Mouse (Mus musculus) forebrain, embryonic 15.5 days (tissue): ENCODE data around the gene Tgfb1. TPM values are rescaled to one million over a fixed set of nuclear protein-coding genes. Genes with fewer than 3 reads are reported as not detected.

Source experiments
- ATAC-seq: fragments of 200-750 bp; cut with Nextera tagmentation; replicated peaks from 2 replicates; pipeline ENCODE4 v1.8.0; 2017; ENCODE audit warnings: mild to moderate bottlenecking, moderate TSS enrichment, moderate library complexity
- H3K27ac ChIP-seq: fragments of 300-500 bp; sonication (generic); replicated peaks from 2 replicates; pipeline ENCODE4 v1.5.1; 2015; ENCODE audit warnings: mild to moderate bottlenecking, inconsistent platforms
- H3K27me3 ChIP-seq: fragments of 300-500 bp; sonication (generic); 2 replicates; pipeline ENCODE4 v1.6.1; 2015; ENCODE audit warnings: inconsistent platforms
- H3K36me3 ChIP-seq: fragments of 300-500 bp; sonication (generic); 2 replicates; pipeline ENCODE4 v1.6.1; 2015; ENCODE audit warnings: mild to moderate bottlenecking, inconsistent platforms
- H3K4me1 ChIP-seq: fragments of 300-500 bp; sonication (generic); 2 replicates; pipeline ENCODE4 v1.6.1; 2015; ENCODE audit warnings: inconsistent platforms
- H3K4me2 ChIP-seq: fragments of 300-500 bp; sonication (generic); replicated peaks from 2 replicates; pipeline ENCODE4 v1.6.1; 2015; ENCODE audit warnings: mild to moderate bottlenecking, inconsistent platforms
- H3K4me3 ChIP-seq: fragments of 300-500 bp; sonication (generic); 2 replicates; pipeline ENCODE4 v1.5.1; 2015; ENCODE audit warnings: mild to moderate bottlenecking, inconsistent platforms
- H3K9ac ChIP-seq: fragments of 300-500 bp; sonication (generic); replicated peaks from 2 replicates; pipeline ENCODE4 v1.6.1; 2015; ENCODE audit warnings: mild to moderate bottlenecking, inconsistent platforms
- H3K9me3 ChIP-seq: fragments of 300-500 bp; sonication (generic); 2 replicates; pipeline ENCODE4 v1.6.1; 2016; ENCODE audit warnings: inconsistent platforms
- WGBS: fragments of 180-500 bp; shearing (Covaris S2); methylation state at CpG from one replicate; pipeline ENCODE4 v1.1.7; 2015; ENCODE audit warnings: mixed read lengths; 5-methylcytosine and 5-hydroxymethylcytosine counted together
- polyA plus RNA-seq: library from polyadenylated mRNA; unstranded; fragments of >200 nt; fragmentation: Nextera tagmentation; extraction: Ambion mirVana; gene quantifications from 2 replicates; pipeline ENCODE4 v1.2.1, GENCODE M21; 2015

The Tgfb1 gene
- polyA plus RNA-seq, 1 experiment from 2014 or later, result 0.62 TPM

GRCm38 (mm10) chr7:25676085-25676781, 10.6 kb upstream of the Tgfb1 start:
- no peaks in the 10 kb centered on the region for H3K9me3 ChIP-seq
- no peak overlapping the region for H3K9ac ChIP-seq
- peak overlapping the region; percentile 90 for H3K27ac ChIP-seq
- no peak overlapping the region for H3K4me3 ChIP-seq
- peaks cover 23% of the 10 kb centered on the region for H3K27me3 ChIP-seq
- WGBS, result 34% methylated on average over 15 of the region's 15 CpGs
- peak; percentile 76 for ATAC-seq
- H3K36me3 ChIP-seq, result no peaks in the 10 kb centered on the region
- H3K4me1 ChIP-seq, result peaks cover 37% of the 10 kb centered on the region
- peak overlapping the region; percentile 9; the same call in 1 of the 2 replicates for H3K4me2 ChIP-seq

- 86% methylated on average over 7 of the region's 7 CpGs for WGBS
- no peaks in the 10 kb centered on the region for H3K36me3 ChIP-seq
- H3K4me1 ChIP-seq, result peaks cover 44% of the 10 kb centered on the region
- H3K9me3 ChIP-seq, result no peaks in the 10 kb centered on the region
- H3K9ac ChIP-seq, result no peak overlapping the region
- 0 out of 2 replicates have a peak overlapping the region, but pooled peaks have one; percentile 9 for H3K4me2 ChIP-seq
- ATAC-seq, result no peak
- peak overlapping the region; percentile 90 for H3K27ac ChIP-seq
- peaks cover 23% of the 10 kb centered on the region for H3K27me3 ChIP-seq
- no peak overlapping the region for H3K4me3 ChIP-seq
Observed at GRCm38 (mm10) chr7:25677013-25677412, 9.8 kb upstream of the Tgfb1 start.

GRCm38 (mm10) chr7:25679971-25680370, 6.8 kb upstream of the Tgfb1 start:
- no peak for ATAC-seq
- H3K9ac ChIP-seq, result peak overlapping the region; percentile 60
- peak overlapping the region; percentile 69 for H3K4me3 ChIP-seq
- no peaks in the 10 kb centered on the region for H3K9me3 ChIP-seq
- no peaks in the 10 kb centered on the region for H3K36me3 ChIP-seq
- H3K27ac ChIP-seq, result peak overlapping the region; percentile 97; the same call in 1 of the 2 replicates
- peaks cover 37% of the 10 kb centered on the region for H3K4me1 ChIP-seq
- H3K27me3 ChIP-seq, result peaks cover 1% of the 10 kb centered on the region
- WGBS, result 8% methylated on average over 6 of the region's 6 CpGs
- peak overlapping the region; percentile 64 for H3K4me2 ChIP-seq

DNA sequence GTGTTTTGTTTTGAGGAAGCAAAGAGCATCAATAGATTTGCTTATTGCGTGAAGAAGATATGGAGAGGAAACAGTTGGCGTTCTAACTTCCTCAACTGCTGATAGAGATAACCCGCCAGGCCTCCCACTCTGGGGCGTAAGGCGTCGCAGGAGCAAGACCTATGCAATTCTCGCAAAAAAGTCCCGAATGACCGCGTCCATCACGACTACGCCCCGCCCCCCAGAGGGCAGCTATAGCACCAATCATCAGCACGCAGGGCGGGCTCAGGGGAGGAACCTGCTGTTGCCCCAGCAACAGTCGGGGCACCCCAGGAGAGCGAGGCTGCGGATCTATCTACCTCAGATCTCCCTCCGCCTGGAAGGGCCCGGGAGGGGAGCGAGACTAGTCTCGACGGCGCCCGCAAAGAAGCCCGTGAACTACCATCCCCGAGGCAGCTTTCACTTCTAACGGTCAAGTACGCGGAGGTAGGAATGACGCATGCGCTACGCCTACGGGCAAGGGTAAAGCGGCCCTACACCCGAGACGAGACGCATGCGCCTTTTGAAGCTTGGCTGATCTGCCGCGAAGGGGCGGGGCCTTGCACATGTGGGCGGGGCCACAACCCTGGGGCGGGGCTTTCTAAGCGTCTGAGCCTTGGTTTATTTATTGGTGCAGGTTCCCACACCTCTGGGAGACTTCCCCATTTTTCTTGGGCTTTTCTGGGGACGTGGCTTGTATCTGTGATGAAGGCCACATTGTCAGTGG, 6.1 kb upstream of the Tgfb1 start, which contains the start of gene B9d2:
B9d2 (plus strand) TSS at position 267 of the 745 bp plus-strand sequence.
- ATAC-seq, result peak; percentile 92
- Histone ChIP-seq H3K9ac (peak within 1 kb of the TSS; percentile 60), H3K4me2 (peak within 1 kb of the TSS; percentile 64), H3K4me3 (peak within 1 kb of the TSS; percentile 69), H3K36me3 (no peaks in the 10 kb centered on the region), H3K9me3 (no peaks in the 10 kb centered on the region), H3K27ac (peak within 1 kb of the TSS; percentile 97), H3K4me1 (peaks cover 30% of the 10 kb centered on the region), H3K27me3 (peaks cover 2% of the 10 kb centered on the region)
- WGBS, result under 1% methylated on average over 46 of the region's 46 CpGs

GRCm38 (mm10) chr7:25681341-25682231, 5.2 kb upstream of the Tgfb1 start:
- Histone ChIP-seq H3K4me3 (peak overlapping the region; percentile 69), H3K9me3 (no peaks in the 10 kb centered on the region), H3K36me3 (no peaks in the 10 kb centered on the region), H3K9ac (peak overlapping the region; percentile 60; the same call in 1 of the 2 replicates), H3K27me3 (peaks cover 11% of the 10 kb centered on the region), H3K4me1 (peaks cover 23% of the 10 kb centered on the region), H3K27ac (peak overlapping the region; percentile 97), H3K4me2 (peak overlapping the region; percentile 64)
- ATAC-seq, result peak; percentile 4; the same call in 1 of the 2 replicates
- 61% methylated on average over 15 of the region's 15 CpGs for WGBS

DNA sequence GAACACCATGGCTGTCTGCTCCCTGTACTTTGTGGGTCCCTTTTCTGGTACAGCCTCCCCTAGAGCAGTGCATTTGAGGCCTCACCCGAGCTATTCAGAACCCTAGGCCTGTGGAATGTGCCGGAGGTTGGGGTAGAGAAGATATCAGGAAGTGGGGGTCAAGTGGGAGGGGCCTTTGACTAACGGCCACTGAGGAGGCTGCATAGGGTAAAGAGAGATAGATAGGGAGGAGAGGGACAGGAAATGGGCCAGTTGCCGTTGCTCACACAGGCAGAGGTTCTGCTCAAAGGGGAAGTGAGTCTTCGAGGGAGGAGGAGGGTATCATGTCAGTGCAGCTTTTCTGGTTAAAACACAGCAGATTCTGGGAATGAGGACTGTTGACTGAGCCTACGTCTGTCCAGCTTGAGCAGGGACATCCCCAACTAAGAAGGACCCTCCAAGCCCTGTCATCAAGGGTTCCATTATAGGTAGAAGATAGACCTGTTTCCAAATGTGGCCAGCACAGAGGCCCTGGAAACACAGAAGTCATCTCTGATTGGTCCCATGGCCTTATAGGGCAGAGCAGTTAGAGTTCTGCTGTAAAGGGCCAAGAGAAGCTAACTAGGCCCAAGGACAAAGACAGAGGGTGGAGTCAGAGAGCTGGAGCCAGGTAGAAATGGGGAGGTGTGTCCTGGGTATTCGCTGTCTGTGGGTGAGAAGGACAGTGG, 3.2 kb upstream of the Tgfb1 start:
- no peak for ATAC-seq
- no peak overlapping the region for H3K9ac ChIP-seq
- H3K4me3 ChIP-seq, result no peak overlapping the region
- no peak overlapping the region for H3K27ac ChIP-seq
- H3K4me2 ChIP-seq, result no peak overlapping the region
- peaks cover 32% of the 10 kb centered on the region for H3K27me3 ChIP-seq
- WGBS, result 78% methylated on average over 7 of the region's 7 CpGs
- H3K9me3 ChIP-seq, result no peaks in the 10 kb centered on the region
- no peaks in the 10 kb centered on the region for H3K36me3 ChIP-seq
- H3K4me1 ChIP-seq, result peaks cover 38% of the 10 kb centered on the region

DNA sequence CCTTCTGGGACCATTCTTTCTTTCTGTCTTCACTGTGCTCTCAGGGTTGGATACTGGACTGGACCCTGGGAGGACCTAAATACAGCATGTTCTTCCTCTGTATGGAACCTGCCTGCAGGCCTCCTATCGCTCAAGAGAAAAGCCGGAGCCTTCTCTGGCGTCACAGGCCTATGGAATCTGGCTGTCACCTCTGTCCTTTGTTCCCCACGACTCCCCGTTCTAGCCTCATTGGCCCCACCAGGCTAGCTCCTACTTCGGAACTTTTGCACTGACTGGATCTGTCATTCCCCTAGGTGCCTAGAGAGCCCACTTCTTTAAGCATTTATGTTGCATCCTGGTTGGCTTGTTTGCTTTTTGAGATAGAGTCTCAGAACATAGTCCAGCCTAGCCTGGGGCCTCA, 2.1 kb upstream of the Tgfb1 start:
- no peak for ATAC-seq
- Histone ChIP-seq H3K9me3 (no peaks in the 10 kb centered on the region), H3K27ac (no peak overlapping the region), H3K4me1 (peaks cover 47% of the 10 kb centered on the region), H3K27me3 (peaks cover 42% of the 10 kb centered on the region), H3K9ac (no peak overlapping the region), H3K4me2 (no peak overlapping the region), H3K4me3 (no peak overlapping the region), H3K36me3 (no peaks in the 10 kb centered on the region)
- 88% methylated on average over 6 of the region's 6 CpGs for WGBS

DNA sequence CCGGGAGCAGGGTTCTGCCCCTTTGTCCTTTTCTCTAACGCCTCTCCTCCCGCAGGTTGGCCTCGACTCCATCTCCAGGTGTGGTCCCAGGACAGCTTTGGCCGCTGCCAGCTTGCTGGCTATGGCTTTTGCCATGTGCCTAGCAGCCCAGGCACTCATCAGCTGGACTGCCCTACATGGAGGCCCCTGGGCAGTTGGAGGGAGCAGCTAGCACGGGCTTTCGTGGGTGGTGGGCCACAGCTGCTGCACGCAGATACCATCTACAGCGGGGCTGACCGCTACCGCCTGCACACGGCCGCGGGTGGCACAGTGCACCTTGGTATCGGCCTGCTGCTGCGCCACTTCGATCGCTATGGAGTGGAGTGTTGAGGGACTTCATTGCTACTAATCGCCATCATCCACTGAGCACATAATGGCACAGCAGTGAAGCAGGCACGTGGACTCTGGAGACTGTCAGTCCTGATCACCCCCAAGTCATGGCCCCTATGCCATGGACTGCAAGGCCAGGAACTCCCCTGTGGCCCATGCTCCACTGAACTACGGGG, 804 bp upstream of the Tgfb1 start:
- H3K36me3 ChIP-seq, result no peaks in the 10 kb centered on the region
- H3K27me3 ChIP-seq, result peaks cover 53% of the 10 kb centered on the region
- H3K4me1 ChIP-seq, result peaks cover 39% of the 10 kb centered on the region
- no peak overlapping the region for H3K4me2 ChIP-seq
- ATAC-seq, result no peak
- H3K27ac ChIP-seq, result no peak overlapping the region
- 74% methylated on average over 21 of the region's 21 CpGs for WGBS
- no peak overlapping the region for H3K9ac ChIP-seq
- no peaks in the 10 kb centered on the region for H3K9me3 ChIP-seq
- no peak overlapping the region for H3K4me3 ChIP-seq

DNA sequence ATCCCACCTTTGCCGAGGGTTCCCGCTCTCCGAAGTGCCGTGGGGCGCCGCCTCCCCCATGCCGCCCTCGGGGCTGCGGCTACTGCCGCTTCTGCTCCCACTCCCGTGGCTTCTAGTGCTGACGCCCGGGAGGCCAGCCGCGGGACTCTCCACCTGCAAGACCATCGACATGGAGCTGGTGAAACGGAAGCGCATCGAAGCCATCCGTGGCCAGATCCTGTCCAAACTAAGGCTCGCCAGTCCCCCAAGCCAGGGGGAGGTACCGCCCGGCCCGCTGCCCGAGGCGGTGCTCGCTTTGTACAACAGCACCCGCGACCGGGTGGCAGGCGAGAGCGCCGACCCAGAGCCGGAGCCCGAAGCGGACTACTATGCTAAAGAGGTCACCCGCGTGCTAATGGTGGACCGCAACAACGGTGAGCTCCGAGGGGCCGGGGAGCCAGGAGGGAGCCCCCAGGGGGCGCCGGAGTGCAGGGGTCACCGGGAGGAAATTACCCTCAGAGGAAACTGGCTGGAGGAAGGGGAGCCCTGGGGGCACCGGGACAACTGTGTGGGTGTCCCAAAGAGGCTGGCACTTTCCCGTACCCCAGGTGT, 1.1 kb downstream of the Tgfb1 start:
- peaks cover 64% of the 10 kb centered on the region for H3K27me3 ChIP-seq
- H3K9ac ChIP-seq, result peak overlapping the region; percentile 22; the same call in 1 of the 2 replicates
- H3K27ac ChIP-seq, result no peak overlapping the region
- H3K4me2 ChIP-seq, result peak overlapping the region; percentile 60
- ATAC-seq, result 0 out of 2 replicates have a peak, but pooled peaks have one; percentile 6
- H3K4me3 ChIP-seq, result peak overlapping the region; percentile 44
- under 1% methylated on average over 47 of the region's 47 CpGs for WGBS
- no peaks in the 10 kb centered on the region for H3K9me3 ChIP-seq
- peaks cover 31% of the 10 kb centered on the region for H3K4me1 ChIP-seq
- no peaks in the 10 kb centered on the region for H3K36me3 ChIP-seq

DNA sequence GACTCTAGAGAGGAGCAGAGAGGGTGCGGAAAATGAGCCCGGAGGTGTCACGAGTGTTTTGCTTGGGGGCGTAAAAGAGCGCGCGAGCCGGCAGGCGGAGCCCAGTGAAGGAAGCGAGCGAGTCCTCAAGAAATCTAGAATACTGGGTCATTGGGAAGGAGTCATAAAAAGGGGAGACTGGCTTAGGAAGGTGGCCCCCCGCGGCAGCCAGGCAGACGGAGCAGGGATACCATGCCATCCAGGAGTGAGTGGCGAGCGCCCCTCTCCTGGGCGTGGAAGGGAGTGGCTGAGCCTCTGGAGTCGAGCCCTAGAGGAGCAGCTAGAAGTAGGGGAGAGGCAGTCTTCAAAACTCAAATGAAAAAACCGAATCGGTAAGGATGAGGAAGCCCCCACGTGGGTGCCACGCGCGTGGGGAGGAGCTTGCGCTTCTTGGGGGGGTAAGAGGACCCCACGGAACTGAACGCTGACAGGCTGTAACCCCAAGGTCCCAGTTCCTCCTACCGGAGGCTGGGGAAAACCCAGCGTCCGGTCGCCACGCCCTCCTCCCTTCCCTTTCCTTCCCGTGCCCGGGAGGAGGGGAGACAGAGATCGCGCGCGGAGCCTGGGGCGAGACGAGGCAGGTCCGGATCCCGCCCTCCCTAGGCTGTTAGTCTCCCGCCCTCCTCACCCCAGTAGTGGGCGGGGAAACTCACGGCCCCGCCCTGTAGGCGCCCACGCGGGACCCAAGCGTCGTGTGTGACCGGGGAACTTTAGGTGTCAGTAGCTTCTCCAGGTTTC, 2.2 kb downstream of the Tgfb1 start:
- H3K4me3 ChIP-seq, result peak overlapping the region; percentile 44
- 0 out of 2 replicates have a peak overlapping the region, but pooled peaks have one; percentile 20 for H3K9ac ChIP-seq
- H3K9me3 ChIP-seq, result no peaks in the 10 kb centered on the region
- H3K27me3 ChIP-seq, result peaks cover 64% of the 10 kb centered on the region
- 0 out of 2 replicates have a peak, but pooled peaks have one; percentile 24 for ATAC-seq
- H3K4me2 ChIP-seq, result peak overlapping the region; percentile 60
- no peaks in the 10 kb centered on the region for H3K36me3 ChIP-seq
- WGBS, result 1% methylated on average over 51 of the region's 52 CpGs
- peaks cover 31% of the 10 kb centered on the region for H3K4me1 ChIP-seq
- no peak overlapping the region for H3K27ac ChIP-seq
